Mouse (Mus musculus): ENCODE measurements around the gene Usp10. TPM values are rescaled to one million over a fixed set of nuclear protein-coding genes. Genes with fewer than 3 reads are reported as not detected.

The Usp10 gene
- polyA plus RNA-seq, 1 experiment from 2014 or later: 127 TPM

DNA sequence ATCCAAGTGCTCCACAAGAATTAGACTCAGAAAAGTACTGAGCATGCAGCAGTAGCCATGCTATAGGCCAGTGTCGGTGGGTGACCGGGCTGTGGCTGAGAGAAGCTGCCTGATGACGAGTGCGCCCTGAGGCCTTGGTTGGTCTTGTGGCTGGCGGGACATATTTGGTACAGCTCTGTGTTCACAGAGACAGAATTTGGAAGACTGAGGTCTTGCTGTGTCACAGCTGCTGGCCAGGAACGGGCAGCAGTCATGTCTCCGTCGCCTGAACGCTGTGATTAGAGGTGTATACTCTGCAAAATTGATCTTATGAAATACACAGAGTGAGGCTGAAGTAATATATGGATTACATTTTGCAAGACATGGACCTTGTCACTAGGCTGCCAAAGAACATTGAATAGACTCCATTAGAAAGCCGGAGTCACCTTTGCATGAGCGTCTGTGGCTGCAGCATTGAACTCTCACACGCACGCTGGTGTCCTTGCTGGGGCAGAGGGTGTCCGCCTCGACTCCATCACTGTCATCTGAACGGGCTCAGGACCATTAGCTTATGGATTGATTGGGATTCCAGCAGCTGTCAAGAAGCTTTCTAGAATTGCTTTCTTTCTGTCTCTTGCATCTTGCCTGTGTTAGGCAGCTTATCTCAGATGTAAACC lies 6.2 kb downstream of the Usp10 start:
- Histone ChIP-seq H3K36me3 (peaks cover 4% of the 10 kb centered on the region; the same call in 1 of the 2 replicates), H3K9me3 (no peaks in the 10 kb centered on the region), H3K4me3 (no peak overlapping the region), H3K4me1 (peaks cover 53% of the 10 kb centered on the region), H3K27me3 (no peaks in the 10 kb centered on the region), H3K9ac (0 out of 2 replicates have a peak overlapping the region, but pooled peaks have one; percentile 28), H3K4me2 (no peak overlapping the region), H3K27ac (no peak overlapping the region)
- no peak for ATAC-seq (ENCODE audit: insufficient number of reproducible peaks, insufficient read depth, low FRiP score, low TSS enrichment, low read depth)
- WGBS: 73% methylated on average over 16 of the region's 16 CpGs

- peaks cover 46% of the 10 kb centered on the region for H3K4me1 ChIP-seq
- no peaks in the 10 kb centered on the region for H3K9me3 ChIP-seq
- H3K4me2 ChIP-seq: no peak overlapping the region
- ATAC-seq (ENCODE audit: insufficient number of reproducible peaks, insufficient read depth, low FRiP score, low TSS enrichment, low read depth): no peak
- peaks cover 4% of the 10 kb centered on the region; the same call in 1 of the 2 replicates for H3K36me3 ChIP-seq
- H3K27me3 ChIP-seq: no peaks in the 10 kb centered on the region
- no peak overlapping the region for H3K27ac ChIP-seq
- H3K4me3 ChIP-seq: no peak overlapping the region
- 88% methylated on average over 3 of the region's 3 CpGs for WGBS
- no peak overlapping the region for H3K9ac ChIP-seq
Observed at GRCm38 (mm10) chr8:119917415-119917814, 7.3 kb downstream of the Usp10 start.

- no peaks in the 10 kb centered on the region for H3K27me3 ChIP-seq
- 60% methylated on average over 1 of the region's 1 CpGs for WGBS
- no peak for ATAC-seq (ENCODE audit: insufficient number of reproducible peaks, insufficient read depth, low FRiP score, low TSS enrichment, low read depth)
- H3K36me3 ChIP-seq: peaks cover 4% of the 10 kb centered on the region; the same call in 1 of the 2 replicates
- no peak overlapping the region for H3K9ac ChIP-seq
- no peaks in the 10 kb centered on the region for H3K9me3 ChIP-seq
- no peak overlapping the region for H3K4me3 ChIP-seq
- H3K27ac ChIP-seq: no peak overlapping the region
- H3K4me1 ChIP-seq: peaks cover 39% of the 10 kb centered on the region
- no peak overlapping the region for H3K4me2 ChIP-seq
Observed at GRCm38 (mm10) chr8:119918155-119918567, 8.0 kb downstream of the Usp10 start.

DNA sequence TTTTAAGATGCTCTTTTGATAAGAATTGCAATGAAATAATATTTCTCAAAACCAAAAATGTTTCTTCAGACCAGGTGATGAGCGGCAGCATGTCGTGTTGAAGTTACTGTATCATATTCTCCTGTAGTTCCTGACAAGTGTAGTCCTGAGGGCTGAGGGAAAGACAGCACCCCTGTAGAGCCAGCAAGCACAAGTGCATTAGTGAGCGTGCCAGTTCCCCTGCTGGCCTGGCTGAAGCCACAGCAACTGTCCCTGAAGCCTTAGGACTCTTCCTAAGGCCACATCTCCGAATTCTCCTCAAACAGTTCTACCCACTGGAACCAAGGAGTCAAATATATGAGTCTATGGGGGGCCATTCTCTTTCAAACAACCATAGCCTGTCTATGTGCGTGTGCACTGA lies 13.1 kb downstream of the Usp10 start:
- H3K27me3 ChIP-seq: no peaks in the 10 kb centered on the region
- H3K27ac ChIP-seq: no peak overlapping the region
- H3K9me3 ChIP-seq: no peaks in the 10 kb centered on the region
- H3K4me1 ChIP-seq: peaks cover 10% of the 10 kb centered on the region; the same call in 1 of the 2 replicates
- H3K4me3 ChIP-seq: no peak overlapping the region
- no peak overlapping the region for H3K4me2 ChIP-seq
- peaks cover 4% of the 10 kb centered on the region; the same call in 1 of the 2 replicates for H3K36me3 ChIP-seq
- WGBS: 80% methylated on average over 5 of the region's 5 CpGs
- no peak overlapping the region for H3K9ac ChIP-seq
- no peak for ATAC-seq (ENCODE audit: insufficient number of reproducible peaks, insufficient read depth, low FRiP score, low TSS enrichment, low read depth)

DNA sequence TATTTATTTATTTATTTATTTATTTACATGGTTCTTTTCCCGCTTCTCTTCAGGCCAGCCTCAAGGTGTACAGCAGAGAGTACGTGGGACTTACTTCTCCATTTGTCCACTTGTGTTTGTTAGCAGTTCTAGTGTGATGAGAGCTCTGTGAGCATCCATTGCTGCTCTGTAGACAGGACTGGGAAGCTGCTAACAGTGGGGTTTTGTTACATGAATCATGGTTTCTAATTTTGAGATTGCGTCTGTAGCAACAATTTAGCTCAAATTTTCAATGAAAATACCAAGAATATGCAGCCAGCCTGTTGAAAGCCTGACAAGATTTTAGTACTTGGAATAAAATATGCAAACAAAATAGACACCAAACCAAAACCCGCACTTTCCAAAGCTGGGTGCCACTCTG lies 15.3 kb downstream of the Usp10 start:
- 87% methylated on average over 4 of the region's 4 CpGs for WGBS
- Histone ChIP-seq H3K4me2 (no peak overlapping the region), H3K4me3 (no peak overlapping the region), H3K27me3 (no peaks in the 10 kb centered on the region), H3K9me3 (no peaks in the 10 kb centered on the region), H3K9ac (no peak overlapping the region), H3K36me3 (no peaks in the 10 kb centered on the region), H3K27ac (no peak overlapping the region), H3K4me1 (peaks cover 15% of the 10 kb centered on the region)
- ATAC-seq (ENCODE audit: insufficient number of reproducible peaks, insufficient read depth, low FRiP score, low TSS enrichment, low read depth): no peak

- H3K9ac ChIP-seq: no peak overlapping the region
- no peak overlapping the region for H3K4me3 ChIP-seq
- peaks cover 15% of the 10 kb centered on the region for H3K4me1 ChIP-seq
- no peaks in the 10 kb centered on the region for H3K27me3 ChIP-seq
- no peaks in the 10 kb centered on the region for H3K9me3 ChIP-seq
- H3K4me2 ChIP-seq: no peak overlapping the region
- no peaks in the 10 kb centered on the region for H3K36me3 ChIP-seq
- no peak for ATAC-seq (ENCODE audit: insufficient number of reproducible peaks, insufficient read depth, low FRiP score, low TSS enrichment, low read depth)
- no peak overlapping the region for H3K27ac ChIP-seq
- 83% methylated on average over 2 of the region's 2 CpGs for WGBS
Observed at GRCm38 (mm10) chr8:119926474-119926873, 16.3 kb downstream of the Usp10 start.

DNA sequence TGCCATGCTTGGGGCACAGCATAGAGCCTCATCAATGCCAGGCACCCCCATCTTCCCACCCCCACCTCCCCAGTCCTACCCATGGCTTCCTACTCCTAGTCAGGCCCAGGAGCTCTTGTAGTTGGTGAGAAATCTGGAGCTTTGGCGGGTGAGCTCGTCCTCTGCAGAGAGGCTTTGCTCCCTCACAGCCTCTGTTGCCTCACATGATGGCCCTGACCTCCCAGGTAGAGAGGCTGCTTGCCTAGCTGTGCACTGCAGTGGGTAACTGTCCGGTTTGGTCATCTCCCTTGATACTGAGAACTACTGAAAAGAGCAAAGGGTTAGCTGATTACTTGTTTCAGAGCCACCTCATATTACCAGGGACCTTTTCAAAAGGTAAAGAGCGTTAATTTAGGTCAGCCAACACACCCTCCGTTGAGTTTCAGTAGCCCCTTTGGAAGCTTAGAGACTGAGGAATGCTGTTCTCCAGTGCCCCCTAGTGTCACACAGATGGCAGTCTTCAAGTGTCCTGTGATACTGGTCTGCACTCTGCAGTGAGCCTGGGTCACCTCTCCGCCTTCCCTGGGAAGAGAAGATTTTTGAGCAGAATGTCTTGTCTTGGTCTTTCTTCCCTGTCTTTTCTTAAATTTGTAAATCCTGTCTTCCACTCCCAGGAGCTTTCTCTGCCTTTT lies 17.4 kb downstream of the Usp10 start:
- no peak overlapping the region for H3K27ac ChIP-seq
- no peak overlapping the region for H3K9ac ChIP-seq
- H3K4me1 ChIP-seq: peaks cover 15% of the 10 kb centered on the region
- no peak overlapping the region for H3K4me2 ChIP-seq
- H3K36me3 ChIP-seq: peaks cover 8% of the 10 kb centered on the region
- 40% methylated on average over 6 of the region's 6 CpGs for WGBS
- H3K27me3 ChIP-seq: no peaks in the 10 kb centered on the region
- no peak for ATAC-seq (ENCODE audit: insufficient number of reproducible peaks, insufficient read depth, low FRiP score, low TSS enrichment, low read depth)
- H3K4me3 ChIP-seq: no peak overlapping the region
- no peaks in the 10 kb centered on the region for H3K9me3 ChIP-seq

DNA sequence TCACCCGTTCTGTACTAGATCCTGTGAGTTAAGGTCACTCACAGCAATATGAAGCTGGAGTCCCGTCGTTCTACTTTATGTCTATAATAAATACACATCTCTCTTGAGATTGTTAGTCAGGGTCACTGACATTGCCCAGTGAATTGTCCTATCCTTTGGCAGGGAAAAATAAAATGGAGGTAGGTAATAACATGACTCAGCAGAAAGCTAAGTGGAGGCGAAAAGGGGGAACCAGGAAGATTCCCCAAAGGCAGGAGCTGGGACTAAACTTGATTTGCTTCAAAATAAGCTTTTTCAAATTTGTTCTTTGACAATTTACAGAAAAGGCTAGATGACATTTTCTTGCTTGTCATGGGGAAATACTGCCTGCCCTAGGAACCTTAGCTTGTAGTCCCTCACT lies 21.2 kb downstream of the Usp10 start:
- H3K4me1 ChIP-seq: peaks cover 10% of the 10 kb centered on the region; the same call in 1 of the 2 replicates

GRCm38 (mm10) chr8:119933681-119934080 lies 23.5 kb downstream of the Usp10 start:
- H3K36me3 ChIP-seq: peaks cover 58% of the 10 kb centered on the region

More for the DNA sequence above, 21.2 kb downstream of the Usp10 start:
- no peak for ATAC-seq (ENCODE audit: insufficient number of reproducible peaks, insufficient read depth, low FRiP score, low TSS enrichment, low read depth)
- Histone ChIP-seq H3K9ac (no peak overlapping the region), H3K27ac (no peak overlapping the region), H3K36me3 (peaks cover 37% of the 10 kb centered on the region), H3K9me3 (no peaks in the 10 kb centered on the region), H3K4me3 (no peak overlapping the region), H3K27me3 (no peaks in the 10 kb centered on the region), H3K4me2 (no peak overlapping the region)
- 87% methylated on average over 4 of the region's 4 CpGs for WGBS

GRCm38 (mm10) chr8:119935541-119935940 lies 25.4 kb downstream of the Usp10 start:
- Histone ChIP-seq H3K9ac (no peak overlapping the region), H3K9me3 (no peaks in the 10 kb centered on the region), H3K36me3 (peaks cover 63% of the 10 kb centered on the region), H3K4me1 (no peaks in the 10 kb centered on the region; the same call in 1 of the 2 replicates), H3K4me2 (no peak overlapping the region), H3K4me3 (no peak overlapping the region), H3K27me3 (no peaks in the 10 kb centered on the region), H3K27ac (no peak overlapping the region)
- ATAC-seq (ENCODE audit: insufficient number of reproducible peaks, insufficient read depth, low FRiP score, low TSS enrichment, low read depth): no peak
- 76% methylated on average over 6 of the region's 6 CpGs for WGBS

More at GRCm38 (mm10) chr8:119933681-119934080, 23.5 kb downstream of the Usp10 start:
- Histone ChIP-seq H3K4me1 (peaks cover 5% of the 10 kb centered on the region; the same call in 1 of the 2 replicates), H3K27me3 (no peaks in the 10 kb centered on the region), H3K9me3 (no peaks in the 10 kb centered on the region), H3K4me3 (no peak overlapping the region), H3K9ac (no peak overlapping the region), H3K27ac (no peak overlapping the region), H3K4me2 (no peak overlapping the region)
- ATAC-seq (ENCODE audit: insufficient number of reproducible peaks, insufficient read depth, low FRiP score, low TSS enrichment, low read depth): no peak
- 96% methylated on average over 4 of the region's 4 CpGs for WGBS

- H3K4me1 ChIP-seq: no peaks in the 10 kb centered on the region
- no peak overlapping the region for H3K4me2 ChIP-seq
- H3K27me3 ChIP-seq: no peaks in the 10 kb centered on the region
- H3K27ac ChIP-seq: no peak overlapping the region
- no peak overlapping the region for H3K9ac ChIP-seq
- 89% methylated on average over 7 of the region's 7 CpGs for WGBS
- H3K36me3 ChIP-seq: peaks cover 73% of the 10 kb centered on the region
- no peaks in the 10 kb centered on the region for H3K9me3 ChIP-seq
- no peak for ATAC-seq (ENCODE audit: insufficient number of reproducible peaks, insufficient read depth, low FRiP score, low TSS enrichment, low read depth)
- H3K4me3 ChIP-seq: no peak overlapping the region
Observed at GRCm38 (mm10) chr8:119938481-119938880, 28.3 kb downstream of the Usp10 start.

DNA sequence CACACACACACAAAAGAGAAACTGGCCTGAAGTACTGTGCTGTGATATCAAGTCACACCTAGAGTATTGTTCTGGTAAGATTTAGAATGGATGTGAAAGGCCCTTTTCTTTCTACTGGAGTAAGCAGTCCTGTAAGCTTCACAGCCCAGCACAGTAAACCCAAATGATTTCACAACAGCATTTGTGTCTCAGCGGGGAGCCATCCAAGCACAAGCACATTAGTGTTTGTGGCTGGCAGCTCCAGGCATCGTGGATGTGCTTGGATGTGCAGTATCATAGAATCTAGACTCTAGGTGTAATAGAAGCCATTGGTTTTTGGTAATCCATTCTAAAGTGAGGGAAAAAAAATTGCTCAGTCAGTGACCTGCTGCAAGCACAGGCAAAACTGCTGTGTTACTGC lies 29.2 kb downstream of the Usp10 start:
- no peak overlapping the region for H3K27ac ChIP-seq
- H3K4me3 ChIP-seq: no peak overlapping the region
- peaks cover 73% of the 10 kb centered on the region for H3K36me3 ChIP-seq
- no peak overlapping the region for H3K4me2 ChIP-seq
- 84% methylated on average over 2 of the region's 2 CpGs for WGBS
- H3K9me3 ChIP-seq: no peaks in the 10 kb centered on the region
- H3K9ac ChIP-seq: no peak overlapping the region
- H3K27me3 ChIP-seq: no peaks in the 10 kb centered on the region
- no peaks in the 10 kb centered on the region for H3K4me1 ChIP-seq
- ATAC-seq (ENCODE audit: insufficient number of reproducible peaks, insufficient read depth, low FRiP score, low TSS enrichment, low read depth): no peak

All from embryonic facial prominence, embryonic 13.5 days (tissue).